Mouse (Mus musculus) liver, embryonic 16.5 days (tissue): ENCODE measurements around the gene Prdm11. TPM values are rescaled to one million over a fixed set of nuclear protein-coding genes. Genes with fewer than 3 reads are reported as not detected.
A peak's percentile ranks its signal among the peaks of the same experiment; 100 is the strongest.

ENCODE experiments used
- ATAC-seq: fragments of 200-750 bp; cut with Nextera tagmentation; 2 replicates; pipeline ENCODE4 v1.8.0; 2017; ENCODE audit warnings: low read depth, mild to moderate bottlenecking, moderate number of reproducible peaks, moderate library complexity
- H3K27ac ChIP-seq: fragments of 300-500 bp; sonication (generic); 2 replicates; pipeline ENCODE4 v1.5.1; 2014; ENCODE audit warnings: mild to moderate bottlenecking, low read length
- H3K27me3 ChIP-seq: fragments of 300-500 bp; sonication (generic); 2 replicates; pipeline ENCODE4 v1.6.1; 2014; ENCODE audit warnings: low read depth, low read length, mixed read lengths; ENCODE audit not compliant: control insufficient read depth, insufficient read depth
- H3K36me3 ChIP-seq: fragments of 300-500 bp; sonication (generic); 2 replicates; pipeline ENCODE4 v1.6.1; 2014; ENCODE audit warnings: mild to moderate bottlenecking; ENCODE audit not compliant: control insufficient read depth, insufficient read depth
- H3K4me1 ChIP-seq: fragments of 300-500 bp; sonication (generic); 2 replicates; pipeline ENCODE4 v1.6.1; 2014; ENCODE audit warnings: low read depth, low read length, mixed read lengths; ENCODE audit not compliant: control insufficient read depth
- H3K4me2 ChIP-seq: fragments of 300-500 bp; sonication (generic); 2 replicates; pipeline ENCODE4 v1.6.1; 2014; ENCODE audit warnings: low read depth, low read length, mixed read lengths
- H3K4me3 ChIP-seq: fragments of 300-500 bp; sonication (generic); 2 replicates; pipeline ENCODE4 v1.5.1; 2014; ENCODE audit warnings: low read depth, mild to moderate bottlenecking, low read length
- H3K9ac ChIP-seq: fragments of 300-500 bp; sonication (generic); 2 replicates; pipeline ENCODE4 v1.6.1; 2014; ENCODE audit warnings: low read depth, low read length
- H3K9me3 ChIP-seq: fragments of 300-500 bp; sonication (generic); replicated peaks from 2 replicates; pipeline ENCODE4 v1.6.1; 2016; ENCODE audit warnings: low read length; ENCODE audit not compliant: control insufficient read depth
- WGBS: fragments of 180-500 bp; shearing (Covaris S2); extraction: QIAGEN DNeasy Blood & Tissue Kit; methylation state at CpG from one replicate; pipeline ENCODE4 v1.1.7; 2014; ENCODE audit not compliant: insufficient replicate concordance; 5-methylcytosine and 5-hydroxymethylcytosine counted together
- polyA plus RNA-seq: library from polyadenylated mRNA; unstranded; fragments of >200 nt; fragmentation: Nextera tagmentation; extraction: Ambion mirVana; gene quantifications from 2 replicates; pipeline ENCODE4 v1.2.1, GENCODE M21; 2015

The Prdm11 gene
- 1.2 and 1.7 TPM in 2 replicates for polyA plus RNA-seq

- Histone ChIP-seq H3K36me3 (no peaks in the 10 kb centered on the region), H3K4me3 (peak within 1 kb of the TSS; percentile 73), H3K27me3 (peaks cover 10% of the 10 kb centered on the region; the same call in 1 of the 2 replicates), H3K9ac (peak within 1 kb of the TSS; percentile 79), H3K27ac (peak within 1 kb of the TSS; percentile 77), H3K4me2 (peak within 1 kb of the TSS; percentile 76), H3K9me3 (no peaks in the 10 kb centered on the region), H3K4me1 (peaks cover 10% of the 10 kb centered on the region)
- ATAC-seq = peak; percentile 6; the same call in 1 of the 2 replicates
- WGBS = under 1% methylated on average over 85 of the region's 90 CpGs
Observed at GRCm38 (mm10) chr2:93045818-93046508, at the start of gene Prdm11. Gene Prdm11 (minus strand): TSS chr2:93046167.

- 50% methylated on average over 2 of the region's 2 CpGs for WGBS
Observed at GRCm38 (mm10) chr2:93092347-93092746, 46.4 kb upstream of the Prdm11 start.

GRCm38 (mm10) chr2:93091679-93092078 lies 45.7 kb upstream of the Prdm11 start:
- Histone ChIP-seq H3K27ac (no peak overlapping the region), H3K4me3 (no peak overlapping the region), H3K36me3 (no peaks in the 10 kb centered on the region), H3K4me2 (no peak overlapping the region), H3K27me3 (no peaks in the 10 kb centered on the region), H3K9ac (no peak overlapping the region), H3K9me3 (no peaks in the 10 kb centered on the region), H3K4me1 (no peaks in the 10 kb centered on the region)
- no peak for ATAC-seq
- WGBS = 46% methylated on average over 2 of the region's 2 CpGs

More at GRCm38 (mm10) chr2:93092347-93092746, 46.4 kb upstream of the Prdm11 start:
- Histone ChIP-seq H3K9ac (no peak overlapping the region), H3K4me3 (no peak overlapping the region), H3K36me3 (no peaks in the 10 kb centered on the region), H3K27me3 (no peaks in the 10 kb centered on the region), H3K4me1 (no peaks in the 10 kb centered on the region), H3K9me3 (no peaks in the 10 kb centered on the region), H3K27ac (no peak overlapping the region), H3K4me2 (no peak overlapping the region)
- ATAC-seq = no peak

- H3K27me3 ChIP-seq = no peaks in the 10 kb centered on the region
- no peak overlapping the region for H3K4me2 ChIP-seq
- H3K36me3 ChIP-seq = no peaks in the 10 kb centered on the region
- no peak overlapping the region for H3K9ac ChIP-seq
- WGBS = 52% methylated on average over 7 of the region's 7 CpGs
- H3K27ac ChIP-seq = no peak overlapping the region
- H3K9me3 ChIP-seq = no peaks in the 10 kb centered on the region
- no peak overlapping the region for H3K4me3 ChIP-seq
- H3K4me1 ChIP-seq = no peaks in the 10 kb centered on the region
- ATAC-seq = no peak
Observed at GRCm38 (mm10) chr2:93089379-93090089, 43.6 kb upstream of the Prdm11 start.

- no peak for ATAC-seq
Observed at GRCm38 (mm10) chr2:93088006-93088405, 42.0 kb upstream of the Prdm11 start.

GRCm38 (mm10) chr2:93085291-93086027 lies 39.5 kb upstream of the Prdm11 start:
- WGBS = 43% methylated on average over 8 of the region's 8 CpGs
- Histone ChIP-seq H3K36me3 (no peaks in the 10 kb centered on the region), H3K4me2 (no peak overlapping the region), H3K9ac (no peak overlapping the region), H3K4me1 (no peaks in the 10 kb centered on the region), H3K4me3 (no peak overlapping the region), H3K9me3 (no peaks in the 10 kb centered on the region), H3K27me3 (no peaks in the 10 kb centered on the region), H3K27ac (no peak overlapping the region)
- no peak for ATAC-seq

More at GRCm38 (mm10) chr2:93088006-93088405, 42.0 kb upstream of the Prdm11 start:
- no peak overlapping the region for H3K4me3 ChIP-seq
- H3K27ac ChIP-seq = no peak overlapping the region
- H3K4me2 ChIP-seq = no peak overlapping the region
- H3K9me3 ChIP-seq = no peaks in the 10 kb centered on the region
- H3K9ac ChIP-seq = no peak overlapping the region
- no peaks in the 10 kb centered on the region for H3K4me1 ChIP-seq
- H3K36me3 ChIP-seq = no peaks in the 10 kb centered on the region
- H3K27me3 ChIP-seq = no peaks in the 10 kb centered on the region
- WGBS = 69% methylated on average over 7 of the region's 7 CpGs

- no peaks in the 10 kb centered on the region for H3K4me1 ChIP-seq
- H3K36me3 ChIP-seq = no peaks in the 10 kb centered on the region
- H3K4me3 ChIP-seq = no peak overlapping the region
- no peak overlapping the region for H3K27ac ChIP-seq
- no peak for ATAC-seq
- H3K9ac ChIP-seq = no peak overlapping the region
- no peak overlapping the region for H3K4me2 ChIP-seq
- H3K9me3 ChIP-seq = no peaks in the 10 kb centered on the region
- WGBS = 62% methylated on average over 5 of the region's 5 CpGs
- no peaks in the 10 kb centered on the region for H3K27me3 ChIP-seq
Observed at GRCm38 (mm10) chr2:93084481-93084880, 38.5 kb upstream of the Prdm11 start.

- Histone ChIP-seq H3K9me3 (no peaks in the 10 kb centered on the region), H3K9ac (no peak overlapping the region), H3K27ac (no peak overlapping the region), H3K27me3 (no peaks in the 10 kb centered on the region), H3K36me3 (no peaks in the 10 kb centered on the region), H3K4me1 (no peaks in the 10 kb centered on the region), H3K4me2 (no peak overlapping the region), H3K4me3 (no peak overlapping the region)
- WGBS = 48% methylated on average over 4 of the region's 4 CpGs
- ATAC-seq = no peak
Observed at GRCm38 (mm10) chr2:93083317-93083716, 37.4 kb upstream of the Prdm11 start.
